Mouse (Mus musculus) kidney, postnatal 4 days (tissue): Measurements from ENCODE around the gene Alg9.

Experiments
- DNase-seq, 2 experiments: peaks; one replicate each; pipeline ENCODE4 v3.0.0; 2021; ENCODE audit warnings: mixed read lengths in 2 of 2

Gene Alg9

GRCm38 (mm10) chr9:50855133-50855766 is 80.4 kb downstream of the Alg9 start:
- no peak for DNase-seq

- DNase-seq, result no peak
These were observed 81.0 kb downstream of the Alg9 start for GRCm38 (mm10) chr9:50855780-50856179.

GRCm38 (mm10) chr9:50856341-50857081 is 81.7 kb downstream of the Alg9 start:
- peak; percentile 97 for DNase-seq

GRCm38 (mm10) chr9:50857082-50857641 is 82.3 kb downstream of the Alg9 start:
- no peak for DNase-seq

GRCm38 (mm10) chr9:50858681-50859080 is 83.9 kb downstream of the Alg9 start:
- DNase-seq, result peak in 1 of 2 experiments; percentile 28

- no peak for DNase-seq
These were observed 86.5 kb downstream of the Alg9 start for GRCm38 (mm10) chr9:50861119-50861839.

GRCm38 (mm10) chr9:50863824-50864223 is 89.0 kb downstream of the Alg9 start:
- no peak for DNase-seq

- DNase-seq, result no peak
These were observed 90.1 kb downstream of the Alg9 start for GRCm38 (mm10) chr9:50864877-50865276.

- no peak for DNase-seq
These were observed 91.0 kb downstream of the Alg9 start for GRCm38 (mm10) chr9:50865803-50866202.

- no peak for DNase-seq
These were observed 92.2 kb downstream of the Alg9 start for GRCm38 (mm10) chr9:50867015-50867414.

- DNase-seq, result no peak
These were observed 93.4 kb downstream of the Alg9 start for GRCm38 (mm10) chr9:50868182-50868581.

- no peak for DNase-seq
These were observed 98.4 kb downstream of the Alg9 start for GRCm38 (mm10) chr9:50873210-50873609.

GRCm38 (mm10) chr9:50874031-50874430 is 99.2 kb downstream of the Alg9 start:
- DNase-seq, result no peak

- no peak for DNase-seq
These were observed 100.7 kb downstream of the Alg9 start for GRCm38 (mm10) chr9:50875470-50875869.

- DNase-seq, result no peak
These were observed 101.5 kb downstream of the Alg9 start for GRCm38 (mm10) chr9:50876287-50876686.

- DNase-seq, result no peak
These were observed 102.6 kb downstream of the Alg9 start for GRCm38 (mm10) chr9:50877431-50877830.

GRCm38 (mm10) chr9:50882183-50882582 is 107.4 kb downstream of the Alg9 start:
- no peak for DNase-seq

- DNase-seq, result no peak
These were observed 109.3 kb downstream of the Alg9 start for GRCm38 (mm10) chr9:50884093-50884492.

- DNase-seq, result peak; percentile 45 to 64
These were observed 110.2 kb downstream of the Alg9 start for GRCm38 (mm10) chr9:50884741-50885599.

GRCm38 (mm10) chr9:50885600-50885987 is 110.8 kb downstream of the Alg9 start:
- no peak for DNase-seq

GRCm38 (mm10) chr9:50886870-50887269 is 112.1 kb downstream of the Alg9 start:
- DNase-seq, result no peak

GRCm38 (mm10) chr9:50887351-50887750 is 112.5 kb downstream of the Alg9 start:
- DNase-seq, result no peak
